Mouse (Mus musculus) kidney, adult 2 months (tissue): ENCODE results near the gene Gm14137. TPM values are rescaled to one million over a fixed set of nuclear protein-coding genes. Genes with fewer than 3 reads are reported as not detected.

Source experiments
- DNase-seq: peaks from one replicate; pipeline ENCODE4 v3.0.0; 2021
- H3K27ac ChIP-seq: fragments of 200-500 bp; 2 replicates; pipeline ENCODE4 v1.5.1; 2012; ENCODE audit warnings: low read depth, low read length, control low read depth, inconsistent platforms; ENCODE audit not compliant: insufficient read depth
- H3K27me3 ChIP-seq: fragments of 200-500 bp; replicated peaks from 2 replicates; pipeline ENCODE4 v1.6.1; 2012; ENCODE audit warnings: mild to moderate bottlenecking, moderate library complexity, low read length, inconsistent platforms; ENCODE audit not compliant: control insufficient read depth, insufficient read depth
- H3K36me3 ChIP-seq: fragments of 200-500 bp; 2 replicates; pipeline ENCODE4 v1.6.1; 2012; ENCODE audit warnings: mild to moderate bottlenecking, moderate library complexity, low read length, inconsistent platforms; ENCODE audit not compliant: control insufficient read depth, insufficient read depth
- H3K4me1 ChIP-seq: fragments of 200-500 bp; 2 replicates; pipeline ENCODE4 v1.6.1; 2011; ENCODE audit warnings: low read length; ENCODE audit not compliant: control insufficient read depth, insufficient read depth
- H3K4me3 ChIP-seq: fragments of 200-500 bp; 2 replicates; pipeline ENCODE4 v1.5.1; 2011; ENCODE audit warnings: mild to moderate bottlenecking, low read depth, low read length, control low read depth; ENCODE audit not compliant: insufficient read depth
- CTCF ChIP-seq: fragments of 200-500 bp; conservative IDR thresholded peaks from 2 replicates; pipeline ENCODE4 v1.5.1; 2011; ENCODE audit warnings: low read depth, mild to moderate bottlenecking, control low read depth, low read length, moderate library complexity, mixed read lengths; ENCODE audit not compliant: insufficient read depth, insufficient read length
- POLR2A ChIP-seq: fragments of 200-500 bp; IDR thresholded peaks from one replicate; pipeline ENCODE4 v1.6.1; 2011; ENCODE audit warnings: low read depth, low read length, control low read depth
- WGBS: fragments of 180-500 bp; shearing (Covaris S2); methylation state at CpG from one replicate; pipeline ENCODE4 v1.1.7; 2018; 5-methylcytosine and 5-hydroxymethylcytosine counted together
- polyA plus RNA-seq: library from polyadenylated mRNA; depleted of rRNA; stranded (reverse); fragments of >200 nt; gene quantifications from 2 replicates; pipeline ENCODE4 v1.2.3, GENCODE M21; 2012; rRNA removed

Gene Gm14137
- polyA plus RNA-seq, 1 experiment = 0.05 TPM

DNA sequence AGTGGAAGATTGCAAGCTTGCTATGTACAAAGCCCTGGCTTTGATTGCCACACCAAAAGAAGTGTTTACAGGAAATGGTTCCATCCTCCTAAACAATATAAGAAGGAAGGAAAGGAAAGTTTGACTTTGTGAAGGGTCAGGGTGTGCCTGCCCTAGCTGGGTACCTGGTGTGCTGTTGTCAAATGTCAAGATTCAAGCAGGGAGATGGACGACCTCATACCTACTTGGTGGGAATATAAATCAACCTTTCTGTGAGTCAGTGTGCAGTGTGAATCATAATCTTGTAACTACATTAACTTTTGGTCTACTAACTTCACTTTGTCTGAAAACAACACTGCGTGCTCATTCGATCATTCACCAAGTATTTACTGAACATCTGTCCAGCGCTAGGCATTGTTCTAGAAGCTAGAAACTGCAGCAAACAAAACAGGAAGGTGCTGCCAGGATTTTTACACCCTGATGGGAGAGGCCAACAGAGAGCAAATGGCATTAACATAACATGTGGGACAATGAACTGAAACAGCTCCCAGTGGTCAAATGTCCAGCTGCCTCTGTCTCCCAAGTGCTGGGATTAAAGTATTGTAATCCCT, 29.7 kb downstream of the Gm14137 start:
- no peak overlapping the region for H3K4me3 ChIP-seq
- no peaks in the 10 kb centered on the region for H3K4me1 ChIP-seq
- no peaks in the 10 kb centered on the region for H3K36me3 ChIP-seq
- no peaks in the 10 kb centered on the region for H3K27me3 ChIP-seq
- 33% methylated on average over 4 of the region's 4 CpGs for WGBS
- peak; percentile 23 for DNase-seq
- no peak for TF ChIP-seq CTCF
- TF ChIP-seq POLR2A = no peak
- no peak overlapping the region for H3K27ac ChIP-seq

- Histone ChIP-seq H3K27ac (peak overlapping the region; percentile 91), H3K27me3 (no peaks in the 10 kb centered on the region), H3K36me3 (no peaks in the 10 kb centered on the region; the same call in 1 of the 2 replicates), H3K4me1 (peaks cover 4% of the 10 kb centered on the region), H3K4me3 (peak overlapping the region; percentile 79)
- TF ChIP-seq POLR2A (no peak), CTCF (no peak)
- WGBS = 5% methylated on average over 6 of the region's 6 CpGs
- DNase-seq = no peak
Observed at GRCm38 (mm10) chr2:119207961-119208343, 33.6 kb downstream of the Gm14137 start.

- peak; percentile 98 for DNase-seq
- WGBS = under 1% methylated on average over 51 of the region's 51 CpGs
- Histone ChIP-seq H3K27me3 (no peaks in the 10 kb centered on the region), H3K36me3 (no peaks in the 10 kb centered on the region; the same call in 1 of the 2 replicates), H3K4me1 (peaks cover 4% of the 10 kb centered on the region), H3K4me3 (peak within 1 kb of the TSS; percentile 95), H3K27ac (peak within 1 kb of the TSS; percentile 91)
- TF ChIP-seq CTCF = no peak
- TF ChIP-seq POLR2A = peak; percentile 64
Observed at GRCm38 (mm10) chr2:119208344-119209175, 34.3 kb downstream of the Gm14137 start, which contains the start of the genes Zfyve19 and Dnajc17. Zfyve19 (plus strand) TSS chr2:119208617. Dnajc17 (minus strand) TSS chr2:119208795.

DNA sequence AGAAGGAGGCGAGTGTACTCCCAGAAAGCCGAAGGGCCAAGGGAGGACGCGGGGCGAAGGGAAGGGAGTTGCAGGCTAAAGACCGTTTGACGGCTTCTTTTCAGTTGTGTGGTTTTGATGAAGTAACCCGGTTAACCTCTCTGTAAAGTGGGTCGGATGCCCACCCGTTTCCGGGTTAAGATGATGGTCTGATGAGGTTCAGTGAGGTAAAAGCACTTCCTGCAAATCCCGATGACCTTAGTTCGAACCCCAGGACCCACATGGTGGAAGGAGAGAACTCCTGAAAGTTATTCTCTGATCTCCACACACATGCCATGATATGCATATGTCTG, 34.8 kb downstream of the Gm14137 start:
- no peak for DNase-seq
- Histone ChIP-seq H3K27me3 (no peaks in the 10 kb centered on the region), H3K36me3 (no peaks in the 10 kb centered on the region; the same call in 1 of the 2 replicates), H3K27ac (peak overlapping the region; percentile 70), H3K4me3 (peak overlapping the region; percentile 95), H3K4me1 (peaks cover 4% of the 10 kb centered on the region)
- 1% methylated on average over 13 of the region's 13 CpGs for WGBS
- no peak for TF ChIP-seq POLR2A
- TF ChIP-seq CTCF = no peak

Other genes with a start within 250 kb of the Gm14137 start
- gene Chst14, start 248.0 kb upstream of the Gm14137 start, polyA plus RNA-seq = 7.4 and 8.0 TPM in 2 replicates
- 9.5 and 11.9 TPM in 2 replicates for gene Ccdc32, start 145.1 kb upstream of the Gm14137 start, polyA plus RNA-seq
- 3.6 and 4.0 TPM in 2 replicates for gene Rpusd2, start 139.7 kb upstream of the Gm14137 start, polyA plus RNA-seq
- 0.03 and 0.05 TPM in 2 replicates for gene Knl1, start 127.4 kb upstream of the Gm14137 start, polyA plus RNA-seq
- 0.99 and 1.2 TPM in 2 replicates for gene Rad51, start 61.7 kb upstream of the Gm14137 start, polyA plus RNA-seq
- gene Rmdn3, start 17.5 kb upstream of the Gm14137 start, polyA plus RNA-seq = 23.6 and 25.9 TPM in 2 replicates
- gene Gchfr, start 6.7 kb upstream of the Gm14137 start, polyA plus RNA-seq = 124 and 144 TPM in 2 replicates
- gene Zfyve19, start 34.1 kb downstream of the Gm14137 start, polyA plus RNA-seq = 39.1 and 43.2 TPM in 2 replicates
- 3.4 and 4.6 TPM in 2 replicates for gene Dnajc17, start 34.3 kb downstream of the Gm14137 start, polyA plus RNA-seq
- 1.6 and 1.9 TPM in 2 replicates for gene Ppp1r14d, start 55.4 kb downstream of the Gm14137 start, polyA plus RNA-seq
- 86.7 and 91.1 TPM in 2 replicates for gene Spint1, start 62.9 kb downstream of the Gm14137 start, polyA plus RNA-seq
- gene Rhov, start 96.8 kb downstream of the Gm14137 start, polyA plus RNA-seq = 5.9 and 7.8 TPM in 2 replicates
- 24.0 and 27.4 TPM in 2 replicates for gene Vps18, start 114.2 kb downstream of the Gm14137 start, polyA plus RNA-seq
- 14.6 and 15.9 TPM in 2 replicates for gene Dll4, start 151.3 kb downstream of the Gm14137 start, polyA plus RNA-seq
- gene Chac1, start 176.7 kb downstream of the Gm14137 start, polyA plus RNA-seq = 2.0 and 2.2 TPM in 2 replicates